Mouse (Mus musculus) liver, postnatal 0 days (tissue): ENCODE data around the gene Pde4dip. TPM values are rescaled to one million over a fixed set of nuclear protein-coding genes. Genes with fewer than 3 reads are reported as not detected.

Experiments
- ATAC-seq: fragments of 200-750 bp; cut with Nextera tagmentation; 2 replicates; pipeline ENCODE4 v1.8.0; 2017; ENCODE audit warnings: mild to moderate bottlenecking, moderate library complexity
- DNase-seq: peaks from one replicate; pipeline ENCODE4 v3.0.0-alpha.2; 2016
- H3K27ac ChIP-seq: fragments of 300-500 bp; sonication (generic); 2 replicates; pipeline ENCODE4 v1.5.1; 2014; ENCODE audit warnings: antibody characterized with exemption, moderate library complexity, mild to moderate bottlenecking, low read depth
- H3K27me3 ChIP-seq: fragments of 300-500 bp; sonication (generic); 2 replicates; pipeline ENCODE4 v1.6.1; 2014; ENCODE audit warnings: low read length, control low read depth, mixed read lengths; ENCODE audit not compliant: insufficient read depth
- H3K36me3 ChIP-seq: fragments of 300-500 bp; sonication (generic); replicated peaks from 2 replicates; pipeline ENCODE4 v1.6.1; 2014; ENCODE audit warnings: mild to moderate bottlenecking, control low read depth, low read length, moderate library complexity, mixed read lengths; ENCODE audit not compliant: insufficient read depth
- H3K4me1 ChIP-seq: fragments of 300-500 bp; sonication (generic); 2 replicates; pipeline ENCODE4 v1.6.1; 2014; ENCODE audit warnings: antibody characterized with exemption, mild to moderate bottlenecking, control low read depth; ENCODE audit not compliant: insufficient read depth
- H3K4me2 ChIP-seq: fragments of 300-500 bp; sonication (generic); 2 replicates; pipeline ENCODE4 v1.6.1; 2014; ENCODE audit warnings: low read depth, mild to moderate bottlenecking, low read length, moderate library complexity, mixed read lengths
- H3K4me3 ChIP-seq: fragments of 300-500 bp; sonication (generic); 2 replicates; pipeline ENCODE4 v1.5.1; 2014; ENCODE audit warnings: low read depth, low read length
- H3K9ac ChIP-seq: fragments of 300-500 bp; sonication (generic); replicated peaks from 2 replicates; pipeline ENCODE4 v1.6.1; 2014; ENCODE audit warnings: mild to moderate bottlenecking, moderate library complexity
- H3K9me3 ChIP-seq: fragments of 300-500 bp; sonication (generic); 2 replicates; pipeline ENCODE4 v1.6.1; 2016; ENCODE audit warnings: mild to moderate bottlenecking, control low read depth, low read length, mixed read lengths
- CTCF ChIP-seq: sonication (generic); IDR thresholded peaks from 2 replicates; pipeline ENCODE4 v1.5.1; 2016; ENCODE audit warnings: antibody characterized with exemption, low read depth
- EP300 ChIP-seq: IDR thresholded peaks from 2 replicates; pipeline ENCODE4 v1.6.1; 2016; ENCODE audit warnings: antibody characterized with exemption, low read depth, mild to moderate bottlenecking
- WGBS: fragments of 180-500 bp; shearing (Covaris S2); extraction: QIAGEN DNeasy Blood & Tissue Kit; methylation state at CpG from one replicate; pipeline ENCODE4 v1.1.7; 2014; ENCODE audit not compliant: insufficient replicate concordance; 5-methylcytosine and 5-hydroxymethylcytosine counted together
- polyA plus RNA-seq: library from polyadenylated mRNA; unstranded; fragments of >200 nt; fragmentation: Nextera tagmentation; extraction: Ambion mirVana; gene quantifications from 2 replicates; pipeline ENCODE4 v1.2.1, GENCODE M21; 2015

The Pde4dip gene
- polyA plus RNA-seq, 1 experiment from 2014 or later, result 8.1 TPM

DNA sequence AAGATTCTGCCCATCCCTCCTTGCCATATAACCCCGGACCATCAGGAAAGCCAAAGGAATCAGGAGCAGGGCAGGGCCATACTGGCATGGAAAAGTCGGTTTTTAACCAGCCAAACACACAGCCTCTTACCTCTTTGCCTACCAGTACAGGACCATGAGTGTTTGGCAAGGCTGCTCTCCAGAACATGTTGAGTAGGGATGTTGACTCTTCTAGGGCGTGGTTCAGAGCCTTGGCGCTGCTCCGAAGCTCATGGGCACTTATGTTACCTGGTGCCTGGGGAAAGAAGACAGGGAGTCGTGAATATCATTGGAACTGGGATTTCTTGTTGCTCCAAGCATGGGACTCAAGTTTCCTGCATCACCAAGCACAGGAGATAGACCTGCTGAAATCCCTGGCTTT, 194.7 kb downstream of the Pde4dip start:
- no peaks in the 10 kb centered on the region for H3K27me3 ChIP-seq
- 0 out of 2 replicates have a peak, but pooled peaks cover 5% of the 10 kb centered on the region for H3K36me3 ChIP-seq
- no peaks in the 10 kb centered on the region for H3K4me1 ChIP-seq
- no peaks in the 10 kb centered on the region for H3K9me3 ChIP-seq
- no peak overlapping the region for H3K27ac ChIP-seq
- H3K9ac ChIP-seq, result no peak overlapping the region
- H3K4me3 ChIP-seq, result no peak overlapping the region
- DNase-seq, result no peak
- ATAC-seq, result no peak
- no peak for TF ChIP-seq CTCF
- no peak for TF ChIP-seq EP300
- no peak overlapping the region for H3K4me2 ChIP-seq
- 69% methylated on average over 6 of the region's 6 CpGs for WGBS

DNA sequence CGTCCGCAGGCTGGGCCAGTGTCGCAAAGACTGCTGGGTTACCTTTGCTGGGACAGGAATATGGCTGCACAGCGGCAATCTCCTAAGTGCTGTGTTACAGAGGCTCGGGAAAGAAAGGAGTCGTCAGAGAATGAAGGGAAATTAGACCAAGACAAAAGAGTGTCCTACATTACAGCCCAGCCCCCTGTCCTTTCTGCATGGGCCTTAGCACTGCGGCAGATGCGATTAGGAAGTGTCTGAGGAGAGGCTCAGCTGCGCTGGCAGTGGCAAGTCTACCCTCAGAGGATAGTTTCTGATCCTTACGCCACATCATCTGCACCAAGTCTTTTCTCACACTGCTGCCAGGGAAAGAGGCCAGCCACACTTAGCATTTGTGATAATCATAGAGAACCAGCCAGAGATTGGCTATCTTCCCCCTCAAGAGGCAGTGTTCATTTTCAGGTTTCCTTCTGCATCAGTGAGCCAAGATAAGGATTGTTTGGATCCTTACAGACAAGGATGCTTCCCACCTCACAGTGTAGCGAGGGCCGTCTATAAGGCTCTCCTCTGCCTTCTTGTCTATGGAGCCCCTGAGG, 197.0 kb downstream of the Pde4dip start:
- H3K27ac ChIP-seq, result no peak overlapping the region
- TF ChIP-seq EP300, result no peak
- TF ChIP-seq CTCF, result no peak
- 0 out of 2 replicates have a peak, but pooled peaks cover 5% of the 10 kb centered on the region for H3K36me3 ChIP-seq
- no peaks in the 10 kb centered on the region for H3K27me3 ChIP-seq
- H3K9me3 ChIP-seq, result no peaks in the 10 kb centered on the region
- H3K4me3 ChIP-seq, result no peak overlapping the region
- no peaks in the 10 kb centered on the region for H3K4me1 ChIP-seq
- no peak overlapping the region for H3K4me2 ChIP-seq
- no peak for DNase-seq
- WGBS, result 66% methylated on average over 12 of the region's 12 CpGs
- ATAC-seq, result no peak
- no peak overlapping the region for H3K9ac ChIP-seq

DNA sequence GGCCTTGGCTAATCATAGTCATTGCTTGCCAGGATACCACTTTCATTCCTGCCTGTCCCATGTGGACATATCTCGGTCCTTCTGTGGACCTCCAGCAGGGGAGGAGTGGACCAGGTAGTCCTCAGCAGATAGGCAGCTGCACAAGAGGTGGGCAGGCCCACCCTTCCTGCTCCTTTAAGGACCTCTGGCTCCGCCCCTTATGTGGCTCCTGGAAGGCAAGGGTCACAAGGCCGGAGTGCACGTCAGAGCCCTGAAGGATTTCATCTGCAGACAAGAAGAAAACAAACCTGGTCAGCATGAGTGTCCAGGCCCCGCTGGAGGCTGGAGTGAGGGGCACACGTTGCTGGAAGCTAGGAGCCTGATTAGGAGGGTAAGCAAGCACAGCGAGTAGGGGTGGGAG, 197.9 kb downstream of the Pde4dip start:
- ATAC-seq, result no peak

DNA sequence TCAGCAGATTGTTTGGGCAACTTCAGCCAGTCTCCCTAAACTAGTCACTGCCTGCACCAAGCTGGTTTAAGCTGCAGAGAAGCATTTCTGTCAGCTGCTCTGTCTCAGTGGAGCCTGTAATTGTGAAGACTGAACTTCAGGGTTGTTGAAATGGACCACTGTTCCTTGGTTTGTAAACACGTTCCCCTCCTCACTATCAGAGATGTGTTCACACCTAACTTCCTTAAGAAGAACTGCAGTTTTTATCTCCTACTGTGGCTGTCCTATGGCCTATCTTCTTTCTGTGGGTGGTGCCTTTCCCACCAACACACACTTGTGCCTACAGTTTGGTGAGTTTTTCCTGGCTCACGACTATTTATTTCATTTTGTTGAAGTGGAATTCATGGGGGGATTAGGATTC, 199.2 kb downstream of the Pde4dip start:
- TF ChIP-seq EP300 (no peak), CTCF (no peak)
- no peak overlapping the region for H3K4me3 ChIP-seq
- no peak overlapping the region for H3K9ac ChIP-seq
- ATAC-seq (no peak), DNase-seq (no peak)
- H3K4me2 ChIP-seq, result no peak overlapping the region
- 0 out of 2 replicates have a peak, but pooled peaks cover 2% of the 10 kb centered on the region for H3K36me3 ChIP-seq
- H3K27me3 ChIP-seq, result no peaks in the 10 kb centered on the region
- no peak overlapping the region for H3K27ac ChIP-seq
- H3K4me1 ChIP-seq, result no peaks in the 10 kb centered on the region
- WGBS, result 45% methylated on average over 2 of the region's 2 CpGs
- no peaks in the 10 kb centered on the region for H3K9me3 ChIP-seq

More for the DNA sequence above, 197.9 kb downstream of the Pde4dip start:
- WGBS, result 76% methylated on average over 7 of the region's 7 CpGs
- DNase-seq, result no peak
- no peak overlapping the region for H3K9ac ChIP-seq
- no peak overlapping the region for H3K27ac ChIP-seq
- no peak for TF ChIP-seq EP300
- no peak for TF ChIP-seq CTCF
- H3K9me3 ChIP-seq, result no peaks in the 10 kb centered on the region
- H3K27me3 ChIP-seq, result no peaks in the 10 kb centered on the region
- H3K4me1 ChIP-seq, result no peaks in the 10 kb centered on the region
- 0 out of 2 replicates have a peak, but pooled peaks cover 2% of the 10 kb centered on the region for H3K36me3 ChIP-seq
- no peak overlapping the region for H3K4me2 ChIP-seq
- H3K4me3 ChIP-seq, result no peak overlapping the region

DNA sequence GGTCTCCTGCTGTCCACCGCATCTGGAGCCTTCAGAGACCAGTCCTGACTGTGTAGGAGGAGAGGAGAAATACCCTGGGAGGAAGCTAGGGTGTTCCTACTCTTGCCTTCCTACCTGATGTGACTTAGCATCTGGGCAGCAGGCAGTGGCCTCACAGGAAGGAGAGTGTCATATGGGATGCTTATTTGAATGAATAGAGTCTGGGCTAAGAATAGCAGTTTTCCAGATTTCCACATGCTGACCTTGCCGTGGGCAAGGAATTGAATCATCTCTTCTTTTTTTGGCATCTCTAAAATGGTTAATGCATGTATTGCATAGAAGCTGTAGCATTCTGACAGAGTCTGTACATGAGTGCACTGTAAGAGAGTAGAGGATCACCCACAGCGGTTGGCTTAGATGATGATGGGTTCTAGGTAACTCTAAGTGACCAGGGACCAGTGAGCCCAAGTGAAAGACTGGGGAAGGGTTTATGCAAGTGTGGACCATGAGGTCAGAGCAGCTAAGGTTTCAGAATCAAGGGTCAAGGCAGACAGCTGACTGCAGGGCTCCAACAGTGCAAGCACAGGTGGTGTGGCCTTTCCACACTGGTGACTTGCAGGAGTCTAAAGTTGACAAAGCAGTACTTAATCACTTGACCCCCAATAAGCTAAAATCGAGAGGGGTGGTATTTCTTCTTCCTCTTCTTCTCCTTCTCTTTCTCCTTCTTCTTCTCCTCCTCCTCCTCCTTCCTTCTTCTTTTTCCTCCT, 202.0 kb downstream of the Pde4dip start:
- Histone ChIP-seq H3K9me3 (no peaks in the 10 kb centered on the region), H3K9ac (no peak overlapping the region), H3K36me3 (0 out of 2 replicates have a peak, but pooled peaks cover 2% of the 10 kb centered on the region), H3K27me3 (no peaks in the 10 kb centered on the region; the same call in 1 of the 2 replicates), H3K27ac (no peak overlapping the region), H3K4me1 (peaks cover 9% of the 10 kb centered on the region), H3K4me2 (no peak overlapping the region), H3K4me3 (no peak overlapping the region)
- WGBS, result 74% methylated on average over 4 of the region's 4 CpGs
- ATAC-seq (no peak), DNase-seq (no peak)
- TF ChIP-seq EP300 (no peak), CTCF (no peak)

DNA sequence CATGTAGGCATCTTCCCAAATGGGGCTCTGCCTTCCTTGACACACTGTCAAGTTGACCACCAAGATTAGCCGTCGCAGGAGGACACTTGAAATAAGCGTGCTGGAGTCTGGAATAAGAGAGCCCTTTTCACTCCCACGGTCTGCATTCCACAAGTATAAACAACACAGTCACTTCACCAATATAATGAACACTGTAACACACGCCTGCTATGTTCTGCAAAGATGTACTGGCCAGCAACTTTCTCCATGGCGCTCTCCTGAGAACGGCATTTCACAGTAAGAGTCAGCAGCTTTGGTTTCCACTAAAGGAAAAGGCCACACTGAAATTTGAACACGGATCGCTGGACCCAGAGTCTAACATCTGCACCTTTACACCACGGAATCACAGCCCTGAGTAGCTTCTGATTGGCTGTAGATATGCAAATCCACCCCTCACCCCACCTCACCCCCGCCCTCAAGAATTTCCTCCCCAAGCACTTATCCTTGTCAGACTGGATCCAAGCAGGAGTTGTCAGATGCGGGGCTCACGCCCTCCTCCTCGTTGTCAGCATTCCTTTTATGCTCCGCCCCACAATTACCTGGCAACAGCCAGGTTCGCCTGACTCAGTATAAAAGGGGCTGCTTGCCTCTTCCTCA, 204.8 kb downstream of the Pde4dip start:
- no peak for TF ChIP-seq EP300
- TF ChIP-seq CTCF, result no peak
- H3K4me1 ChIP-seq, result peaks cover 14% of the 10 kb centered on the region
- no peak overlapping the region for H3K27ac ChIP-seq
- H3K4me2 ChIP-seq, result no peak overlapping the region
- H3K36me3 ChIP-seq, result no peaks in the 10 kb centered on the region
- ATAC-seq, result no peak
- 24% methylated on average over 16 of the region's 16 CpGs for WGBS
- H3K4me3 ChIP-seq, result no peak overlapping the region
- H3K9me3 ChIP-seq, result no peaks in the 10 kb centered on the region
- no peaks in the 10 kb centered on the region; the same call in 1 of the 2 replicates for H3K27me3 ChIP-seq
- H3K9ac ChIP-seq, result no peak overlapping the region
- no peak for DNase-seq
